Mouse (Mus musculus): ENCODE results near the gene Cfap299. TPM values are rescaled to one million over a fixed set of nuclear protein-coding genes. Genes with fewer than 3 reads are reported as not detected.

The Cfap299 gene
- polyA plus RNA-seq, 1 experiment from 2014 or later, result 0.35 TPM

MicroRNA genes within 50 kb of the gene (microRNA counts, 519-probe panel; counts per million panel counts)
- not detected for microRNA mmu-miR-703

Small RNA genes within 50 kb of the gene (microRNA-seq; reads per million reads assigned to microRNA genes)
- gene Mir703, result not detected

Other genes with a start within 250 kb of the Cfap299 start
- 0.07 and 0.10 TPM in 2 replicates for gene Prdm8, start 162.1 kb upstream of the Cfap299 start, polyA plus RNA-seq (2014; fragmentation: Nextera tagmentation; extraction: Ambion mirVana)
- 1.1 and 1.2 TPM in 2 replicates for gene Fgf5, start 75.1 kb upstream of the Cfap299 start, polyA plus RNA-seq (2014; fragmentation: Nextera tagmentation; extraction: Ambion mirVana)
- gene Gm11111, start 223.4 kb downstream of the Cfap299 start, polyA plus RNA-seq (2014; fragmentation: Nextera tagmentation; extraction: Ambion mirVana), result not detected in 2 replicates

All from limb, embryonic 11.5 days (tissue).